Mouse (Mus musculus) lung, postnatal 14 days (tissue): Measurements from ENCODE around the gene Ncam1.

Source experiments
- DNase-seq: peaks from one replicate; pipeline ENCODE4 v3.0.0; 2021

Gene Ncam1

DNA sequence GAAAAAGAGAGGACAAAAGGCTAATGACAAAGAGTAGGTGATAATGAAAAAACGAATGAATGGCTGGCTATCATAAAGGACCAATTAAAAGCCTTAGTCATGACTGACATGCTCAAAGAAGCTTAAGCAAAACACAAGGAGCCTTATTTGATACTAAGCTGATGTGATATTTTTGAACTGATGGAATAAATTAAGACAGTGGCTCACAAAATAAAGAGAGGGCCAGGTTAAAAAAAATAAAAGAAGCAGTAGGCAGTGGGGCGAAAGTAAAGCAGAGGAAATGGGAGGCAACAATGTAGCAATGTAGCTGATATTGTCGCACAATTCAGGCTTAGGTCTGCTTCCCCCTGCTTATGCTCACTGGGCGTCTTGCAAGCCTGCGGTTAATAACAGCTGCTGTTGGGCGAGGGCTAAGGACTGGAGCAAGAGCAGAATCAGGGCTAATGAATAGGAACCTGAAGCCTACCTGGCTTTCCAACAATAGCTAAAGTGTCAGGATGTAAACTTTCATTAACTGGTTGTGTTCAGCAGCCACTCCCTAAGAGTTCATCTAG lies 126.0 kb downstream of the Ncam1 start:
- DNase-seq: no peak

DNA sequence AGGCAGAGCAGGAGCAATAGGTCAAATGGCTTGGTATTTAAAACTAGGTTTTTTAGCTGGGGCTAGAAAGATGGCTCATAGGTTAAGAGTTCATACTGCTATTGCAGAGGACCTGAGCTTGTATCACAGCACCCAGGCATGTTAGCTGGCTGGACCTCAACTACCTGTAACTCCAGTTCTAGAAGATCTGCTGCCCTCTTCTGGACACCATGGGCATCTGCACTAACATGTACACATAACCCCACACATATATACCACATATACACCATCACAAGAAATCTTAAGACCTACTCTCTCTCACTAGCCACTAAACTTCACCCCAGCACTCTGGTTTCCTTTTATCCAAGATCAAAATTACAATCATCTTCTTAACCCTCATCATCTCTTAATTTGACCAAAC lies 131.7 kb downstream of the Ncam1 start:
- no peak for DNase-seq

DNA sequence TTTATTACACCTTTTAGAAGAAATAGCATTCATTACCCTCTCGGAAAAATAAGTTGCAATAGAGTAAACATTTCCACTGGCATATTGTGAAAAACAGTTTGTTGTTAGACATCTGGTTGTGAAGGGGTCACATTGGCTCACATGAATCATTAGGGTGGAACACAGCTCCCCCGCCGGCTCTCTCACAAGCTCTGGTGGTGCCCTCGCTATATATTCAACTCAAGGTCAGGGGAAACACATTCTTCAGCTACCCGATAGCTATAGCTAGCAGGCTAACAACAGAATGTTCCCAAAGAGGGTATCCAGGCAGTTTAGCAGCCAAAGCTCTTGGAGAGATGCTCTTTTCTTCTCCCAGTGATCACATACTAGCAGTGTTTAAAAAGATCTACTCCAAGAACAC lies 133.4 kb downstream of the Ncam1 start:
- no peak for DNase-seq

DNA sequence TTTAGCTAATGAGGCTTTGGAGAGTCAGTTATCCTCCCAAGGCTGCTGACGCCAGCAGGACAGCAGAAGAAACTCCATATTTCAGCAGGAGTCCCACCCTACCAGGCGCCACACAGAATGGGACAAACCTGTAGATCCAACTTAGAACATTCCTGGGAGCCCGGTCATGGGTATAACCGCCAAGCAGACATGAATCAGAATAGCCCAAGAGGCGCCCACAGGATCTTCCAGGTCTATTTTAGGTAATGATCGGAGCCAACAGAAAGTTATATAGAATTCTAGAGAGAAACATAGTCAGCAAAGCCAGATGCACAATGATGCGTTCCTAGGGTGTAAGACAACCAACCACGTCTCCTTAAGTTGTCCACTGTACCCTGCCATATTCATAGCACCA lies 134.8 kb downstream of the Ncam1 start:
- no peak for DNase-seq

DNA sequence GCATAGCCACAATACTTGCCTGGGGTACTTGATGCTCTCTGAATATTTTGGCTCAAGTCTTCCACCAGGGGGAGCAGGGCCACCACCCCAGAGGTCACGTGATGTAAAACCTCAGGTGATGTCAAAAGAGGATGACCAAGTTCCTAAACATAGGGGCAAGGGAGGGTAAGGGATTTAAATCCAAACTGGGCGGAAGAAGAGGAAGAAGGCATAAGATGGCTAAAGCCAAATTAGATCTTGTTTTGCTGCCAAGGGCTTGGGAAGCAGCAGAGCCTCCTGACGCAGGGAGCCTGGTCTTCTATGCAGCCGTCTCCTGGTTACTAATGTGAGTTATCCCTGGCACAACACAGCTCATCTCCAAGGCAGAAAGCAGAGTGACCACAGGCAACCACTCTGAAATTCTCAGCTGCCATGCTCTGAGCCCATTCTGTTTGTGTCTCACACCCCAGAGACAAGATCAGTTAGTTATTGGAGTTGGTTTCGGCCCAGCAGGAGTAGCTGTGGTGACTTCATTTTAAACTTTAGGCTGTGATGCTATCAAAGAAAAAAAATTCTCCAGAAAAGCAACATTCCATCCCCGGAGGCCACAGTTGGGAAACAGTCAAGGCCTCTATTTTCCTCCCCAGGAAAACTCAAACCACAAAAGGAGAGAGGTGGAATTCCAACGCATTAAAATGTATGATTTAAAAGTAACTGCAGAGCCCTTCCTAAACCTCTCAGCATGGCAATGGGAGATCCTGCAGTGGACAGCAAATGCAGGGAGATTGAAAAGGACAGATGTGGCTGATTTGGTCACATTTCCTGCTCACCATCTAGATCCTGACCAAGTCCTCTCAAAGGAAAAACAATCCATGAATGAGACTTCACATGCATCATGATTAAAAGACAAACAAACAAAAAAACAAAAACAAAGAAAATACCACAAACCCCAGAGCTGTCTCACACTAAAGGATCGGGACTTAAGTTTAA lies 135.5 kb downstream of the Ncam1 start:
- DNase-seq: peak; percentile 1

DNA sequence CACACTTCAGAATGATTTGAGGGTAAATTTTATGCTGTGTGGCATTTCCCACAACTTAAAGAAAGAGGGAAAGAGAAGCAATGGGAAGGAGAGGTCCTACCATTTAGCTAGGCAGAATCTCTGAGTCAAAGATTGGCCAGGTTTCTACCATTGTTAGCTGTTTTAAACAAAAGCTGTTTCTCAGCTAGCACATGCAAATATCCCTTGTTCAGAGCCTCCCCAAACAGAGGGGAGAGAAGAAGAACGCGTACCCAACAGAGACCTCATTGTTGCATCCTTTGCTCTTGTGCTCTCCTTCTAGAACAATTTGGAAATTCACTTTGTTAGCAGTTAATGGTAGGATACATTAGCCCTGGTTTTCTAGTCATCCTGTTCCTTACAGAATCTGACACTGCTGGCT lies 137.2 kb downstream of the Ncam1 start:
- DNase-seq: no peak

DNA sequence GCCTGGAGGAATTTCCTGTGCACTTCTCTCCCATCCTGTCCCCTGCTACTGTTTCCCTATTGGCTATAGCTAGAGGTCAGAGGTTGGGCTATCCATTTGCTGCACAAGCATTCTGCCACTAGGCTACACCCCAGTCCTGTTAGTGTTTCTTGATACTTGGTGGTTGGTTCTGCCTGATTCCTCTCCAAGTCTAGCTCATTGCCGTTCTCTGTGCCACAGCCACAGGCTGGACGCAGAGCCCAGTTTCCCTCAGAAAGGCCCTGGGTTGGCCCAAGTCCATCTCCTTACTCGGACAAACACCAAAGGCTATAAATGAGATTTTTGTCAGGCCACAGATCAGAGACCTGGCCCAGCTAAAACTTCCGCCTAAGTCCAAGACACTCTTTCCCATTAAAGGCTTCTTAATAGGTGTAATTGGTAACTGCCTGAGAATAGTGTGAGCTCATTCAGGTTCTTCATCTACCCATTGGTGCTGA lies 140.3 kb downstream of the Ncam1 start:
- DNase-seq: no peak

DNA sequence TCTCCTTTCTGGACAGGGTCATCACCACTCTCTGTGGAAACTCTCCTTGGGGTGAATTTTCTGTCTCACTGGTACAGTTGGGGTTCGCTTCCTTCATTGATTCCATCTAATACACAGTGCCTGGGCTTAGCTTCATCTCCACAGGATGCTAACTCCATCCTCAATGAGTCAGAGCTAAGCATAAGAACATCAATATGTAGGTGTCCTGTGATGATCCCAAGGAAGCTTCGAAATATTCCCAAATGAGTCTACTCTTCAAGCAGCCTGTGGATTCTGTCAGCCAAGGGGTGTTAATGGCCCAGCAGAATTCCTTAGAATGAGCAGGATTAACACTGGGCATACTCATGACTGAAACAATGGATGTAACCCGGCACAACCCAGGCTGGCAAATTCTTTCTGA lies 144.3 kb downstream of the Ncam1 start:
- DNase-seq: no peak

DNA sequence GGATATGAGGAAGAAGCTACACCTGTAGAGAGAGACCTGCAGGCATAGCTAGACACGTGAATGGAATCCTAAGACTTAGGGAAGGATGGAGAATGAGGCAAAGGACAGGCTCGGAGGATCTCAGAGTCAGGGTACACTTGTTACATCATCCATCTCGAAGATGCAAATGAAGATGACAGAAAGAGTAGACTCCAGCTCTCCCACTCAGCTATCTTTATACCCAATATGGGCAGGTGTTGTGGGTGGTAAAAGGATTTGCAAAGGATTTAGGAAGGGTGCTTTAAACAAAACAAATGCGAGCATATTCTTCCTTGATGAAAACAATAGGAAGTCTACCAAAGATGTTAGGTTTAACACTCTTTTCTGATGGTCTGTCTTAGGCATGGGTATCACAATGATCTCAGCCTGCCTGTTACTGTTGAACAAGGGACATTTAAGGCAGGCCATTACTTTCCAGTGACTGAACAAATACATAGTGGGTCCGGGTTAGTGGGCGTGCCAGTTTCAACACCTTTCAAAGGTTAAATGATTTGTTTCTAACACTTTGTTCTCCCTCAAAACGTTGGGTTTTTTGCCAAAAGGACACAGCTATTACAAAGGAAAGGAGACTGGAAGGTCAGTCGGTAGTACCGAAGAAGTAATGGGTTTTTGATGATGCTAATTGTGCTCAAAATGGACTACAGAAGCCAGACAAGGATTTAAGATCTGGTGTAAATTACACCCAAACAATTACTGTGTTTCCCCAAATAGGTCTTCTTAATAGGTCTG lies 145.1 kb downstream of the Ncam1 start:
- DNase-seq: no peak

DNA sequence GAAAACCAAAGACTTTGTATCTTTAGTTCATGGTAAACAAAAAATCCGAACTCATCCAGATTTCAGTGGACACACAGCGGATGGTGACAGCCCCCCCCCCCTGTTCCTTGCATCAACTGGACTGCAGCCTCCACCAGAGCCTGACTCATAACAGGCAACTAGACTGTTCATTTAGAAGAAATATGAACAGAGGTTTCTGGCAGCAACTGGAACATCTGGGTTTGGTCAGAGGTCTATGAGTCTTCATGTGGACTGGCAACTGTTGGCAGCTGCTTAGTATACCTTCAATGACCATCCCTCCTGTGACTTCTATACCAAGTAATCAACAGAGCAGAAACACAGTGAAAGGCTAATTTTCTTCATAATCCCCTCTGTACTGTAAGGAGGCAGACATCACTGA lies 154.4 kb downstream of the Ncam1 start:
- no peak for DNase-seq

DNA sequence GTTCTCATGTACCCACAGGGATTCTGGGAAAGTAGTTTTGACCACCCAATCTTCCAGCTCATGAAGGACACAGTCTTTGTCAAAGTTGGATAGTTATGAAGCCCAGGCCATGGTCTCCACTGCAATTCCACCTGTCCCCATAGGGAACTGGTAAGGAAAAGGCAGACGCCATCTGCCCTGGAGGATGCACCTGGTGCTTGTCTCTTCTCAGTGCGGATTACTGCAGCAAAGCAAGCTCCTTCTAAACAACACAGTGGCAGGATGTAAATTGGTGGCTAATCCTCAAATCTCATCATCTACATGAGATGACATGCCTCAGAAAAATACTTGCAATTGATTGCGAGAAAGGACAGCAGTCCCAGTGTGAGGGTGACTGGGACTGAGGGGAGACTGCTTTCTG lies 158.0 kb downstream of the Ncam1 start:
- DNase-seq: no peak

DNA sequence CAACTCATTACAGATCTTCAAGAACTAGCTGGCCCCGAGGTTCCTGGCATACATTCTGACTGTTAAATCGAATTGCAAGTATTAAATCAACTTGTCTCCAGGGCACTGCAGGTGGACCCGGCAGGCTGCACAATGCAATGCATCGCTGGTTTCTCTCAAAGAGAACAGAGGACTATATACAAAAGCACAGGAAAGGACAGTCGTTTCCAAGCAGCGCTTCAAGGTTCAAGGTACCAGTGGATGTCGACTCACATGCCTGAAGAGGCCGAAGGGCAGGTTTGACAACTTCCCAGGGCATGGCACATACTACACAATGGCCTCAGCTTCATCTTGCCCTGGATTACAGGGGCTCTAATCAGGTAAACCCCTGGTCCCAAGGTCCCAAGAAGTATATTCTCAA lies 158.6 kb downstream of the Ncam1 start:
- DNase-seq: no peak

DNA sequence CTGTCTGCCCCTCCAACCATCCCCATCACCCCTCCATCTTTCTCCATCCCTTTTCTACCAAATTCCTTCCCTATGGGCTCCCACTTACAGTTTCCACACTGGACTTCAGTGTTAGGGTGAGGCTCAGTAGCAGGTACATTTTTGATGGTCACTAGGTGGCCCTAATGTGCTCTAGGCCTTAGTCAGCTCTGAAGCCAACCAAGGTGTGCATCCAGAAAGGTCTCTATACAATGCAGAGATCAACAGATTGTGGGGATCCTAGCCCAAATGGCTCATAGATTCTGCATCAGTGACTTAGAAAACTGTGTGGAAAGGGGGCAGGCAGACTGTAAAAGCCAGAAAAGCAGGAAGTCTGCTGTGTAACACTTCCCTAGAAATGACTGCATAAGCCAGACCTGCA lies 160.8 kb downstream of the Ncam1 start:
- no peak for DNase-seq

DNA sequence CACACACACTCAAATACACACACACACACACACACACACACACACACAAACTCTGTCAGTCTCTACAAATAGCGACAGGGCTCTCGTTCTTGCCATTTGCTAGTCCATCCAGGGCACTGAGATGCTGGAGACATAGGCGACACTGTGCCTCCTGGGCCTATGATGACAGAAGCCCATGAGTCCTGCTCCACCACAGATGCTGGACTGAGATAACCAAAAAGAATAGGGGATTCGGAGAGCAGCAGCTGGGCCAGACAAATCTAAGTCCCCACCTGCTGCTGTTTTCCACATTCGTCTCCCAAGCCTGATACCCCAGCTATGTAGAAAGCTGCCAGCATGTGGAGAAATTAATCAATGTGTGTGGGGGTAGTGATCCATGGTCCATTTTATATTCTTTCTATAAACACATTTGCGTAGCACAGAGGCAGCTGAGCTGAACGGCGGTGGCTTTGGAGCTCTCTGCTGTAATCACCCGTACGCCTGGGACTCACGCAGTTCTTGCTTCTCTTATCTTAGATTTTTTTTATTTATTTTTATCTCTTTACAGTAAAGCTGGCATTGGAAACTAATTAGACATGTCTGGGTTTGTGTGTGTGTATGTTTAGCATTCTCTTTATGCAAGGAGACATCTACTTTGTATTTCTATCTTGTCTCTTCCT lies 162.9 kb downstream of the Ncam1 start:
- DNase-seq: no peak

DNA sequence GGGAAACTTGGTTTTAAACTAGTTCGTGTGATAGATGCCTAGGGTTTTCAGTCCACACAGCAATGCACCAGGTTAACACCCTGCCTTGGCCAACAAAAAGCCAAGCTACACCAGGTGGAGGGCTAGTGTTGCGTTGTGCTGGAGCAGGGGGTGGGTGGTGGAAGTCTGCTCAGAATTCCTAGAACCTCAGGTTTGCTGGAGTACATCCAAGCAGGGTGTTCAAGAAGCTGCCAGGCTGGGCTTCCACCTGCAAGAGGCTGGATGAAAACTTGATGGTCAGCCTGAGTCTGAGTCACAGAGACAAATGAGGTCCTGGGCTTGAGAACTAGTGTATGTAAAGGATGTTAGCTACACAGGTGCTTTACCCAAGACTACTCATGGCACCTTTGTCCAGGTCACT lies 166.1 kb downstream of the Ncam1 start:
- no peak for DNase-seq

DNA sequence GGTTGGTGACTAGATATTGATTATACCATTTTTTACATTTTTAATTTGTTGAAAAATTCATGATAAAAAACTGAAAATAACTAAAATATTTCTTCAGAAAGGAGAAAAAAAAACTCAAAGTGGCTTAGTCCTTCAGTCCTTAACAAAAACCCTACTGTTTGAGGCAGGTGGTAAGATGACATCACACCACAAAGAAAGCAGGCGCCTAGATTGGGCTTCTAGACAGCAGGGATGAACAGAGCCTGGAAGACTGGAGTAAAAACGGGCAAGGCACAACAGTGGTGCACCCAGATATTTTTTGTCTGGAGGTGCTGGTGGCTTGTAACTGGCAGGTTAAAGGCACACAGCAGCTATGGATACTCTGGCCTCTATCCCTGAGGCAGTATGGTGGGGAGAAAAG lies 168.4 kb downstream of the Ncam1 start:
- no peak for DNase-seq

DNA sequence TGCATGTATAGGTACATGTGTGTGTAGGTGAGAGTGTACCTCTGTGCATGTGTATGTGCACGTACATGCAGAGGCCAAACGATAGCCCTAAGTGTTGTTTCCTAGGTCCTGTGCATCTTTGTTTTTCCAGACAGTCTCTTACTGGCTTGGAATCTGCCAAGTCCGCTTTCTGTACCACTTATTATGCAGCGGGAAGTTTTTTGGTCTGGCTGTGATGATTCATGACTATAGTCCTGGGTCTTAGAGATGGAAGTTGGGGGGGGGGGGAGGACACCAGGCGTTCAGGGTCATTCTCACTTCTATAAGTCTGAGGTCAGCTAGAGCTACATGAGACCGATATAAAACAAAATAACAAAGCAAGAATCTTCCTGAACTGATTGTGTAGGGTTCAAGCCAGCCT lies 173.8 kb downstream of the Ncam1 start:
- DNase-seq: no peak

DNA sequence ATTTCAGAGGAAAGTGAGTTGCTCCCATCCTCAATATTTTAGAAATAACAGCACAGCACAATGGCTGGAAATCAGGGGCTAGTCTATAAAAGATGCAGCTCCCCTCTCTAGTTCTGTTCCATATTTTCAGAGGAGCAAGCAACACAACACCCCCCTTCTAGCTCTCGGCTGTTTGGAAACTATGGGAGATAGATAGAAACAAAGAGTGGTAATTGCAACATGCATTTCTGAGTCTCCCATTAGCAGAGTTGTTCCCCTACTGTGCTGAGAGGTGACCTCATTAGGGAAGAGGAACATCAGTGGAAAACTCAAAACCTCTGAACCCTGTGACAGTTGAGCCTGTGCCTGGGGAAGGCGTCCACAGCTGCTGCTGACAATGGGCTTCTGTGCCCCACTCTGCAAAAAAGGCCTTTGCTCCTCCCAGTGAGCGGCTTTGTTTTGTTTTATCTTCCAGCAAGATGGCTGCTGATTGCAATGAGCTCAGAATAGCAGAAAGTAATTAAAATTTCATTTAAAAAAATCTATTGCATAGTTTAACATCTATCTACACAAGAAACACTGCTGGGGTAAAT lies 174.7 kb downstream of the Ncam1 start:
- no peak for DNase-seq

DNA sequence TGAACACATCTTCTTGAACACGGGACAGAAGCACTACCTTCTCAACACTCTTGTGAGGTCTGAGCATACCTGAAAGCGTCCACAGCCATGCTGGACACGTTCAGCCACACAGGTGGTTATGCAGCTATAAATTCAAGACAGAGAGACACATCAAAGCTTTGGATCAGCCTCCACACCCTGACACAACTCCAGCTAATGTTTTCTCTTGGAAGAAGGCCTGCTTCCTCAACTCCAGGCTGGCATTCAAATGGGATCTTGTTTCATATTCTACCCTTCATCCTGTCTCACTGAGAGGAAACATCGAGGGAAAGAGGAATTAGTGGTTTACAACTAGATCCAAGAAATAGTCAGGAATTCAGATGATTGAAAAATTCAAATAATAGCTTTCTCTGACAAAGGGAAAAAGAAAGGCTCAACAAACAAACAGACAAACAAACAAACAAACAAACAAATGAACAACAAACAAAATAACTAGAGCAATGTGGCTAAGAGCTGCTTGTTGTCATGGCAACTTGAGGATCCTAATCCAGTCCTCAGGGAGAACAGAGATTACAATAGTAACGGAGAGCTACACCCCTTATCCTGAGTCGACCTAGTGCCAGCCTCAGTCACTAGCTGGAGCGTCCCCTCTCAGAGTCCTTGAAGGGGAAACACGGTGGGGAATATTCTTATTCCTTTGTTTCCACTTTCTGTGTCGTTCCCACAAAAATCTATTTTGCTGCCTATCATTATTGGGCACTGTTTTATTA lies 175.6 kb downstream of the Ncam1 start:
- DNase-seq: no peak

DNA sequence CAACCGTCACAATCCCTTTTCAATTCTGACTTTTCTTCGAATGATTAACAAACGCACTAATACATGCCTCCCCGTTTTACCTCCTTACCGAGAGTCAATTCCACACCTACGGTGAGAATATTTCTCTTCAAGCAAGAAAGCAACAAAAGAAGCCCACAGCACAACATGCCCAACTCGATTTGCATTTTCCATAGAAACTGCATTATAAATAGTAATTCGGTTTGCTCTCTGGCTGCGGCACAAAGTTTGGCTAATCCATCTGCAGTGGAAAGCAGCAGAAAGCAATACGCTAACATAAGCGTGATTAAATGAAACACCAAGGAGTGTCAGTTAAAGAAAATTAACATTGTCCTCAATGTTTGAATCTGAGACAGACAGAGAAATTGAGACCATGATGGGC lies 177.0 kb downstream of the Ncam1 start:
- no peak for DNase-seq

DNA sequence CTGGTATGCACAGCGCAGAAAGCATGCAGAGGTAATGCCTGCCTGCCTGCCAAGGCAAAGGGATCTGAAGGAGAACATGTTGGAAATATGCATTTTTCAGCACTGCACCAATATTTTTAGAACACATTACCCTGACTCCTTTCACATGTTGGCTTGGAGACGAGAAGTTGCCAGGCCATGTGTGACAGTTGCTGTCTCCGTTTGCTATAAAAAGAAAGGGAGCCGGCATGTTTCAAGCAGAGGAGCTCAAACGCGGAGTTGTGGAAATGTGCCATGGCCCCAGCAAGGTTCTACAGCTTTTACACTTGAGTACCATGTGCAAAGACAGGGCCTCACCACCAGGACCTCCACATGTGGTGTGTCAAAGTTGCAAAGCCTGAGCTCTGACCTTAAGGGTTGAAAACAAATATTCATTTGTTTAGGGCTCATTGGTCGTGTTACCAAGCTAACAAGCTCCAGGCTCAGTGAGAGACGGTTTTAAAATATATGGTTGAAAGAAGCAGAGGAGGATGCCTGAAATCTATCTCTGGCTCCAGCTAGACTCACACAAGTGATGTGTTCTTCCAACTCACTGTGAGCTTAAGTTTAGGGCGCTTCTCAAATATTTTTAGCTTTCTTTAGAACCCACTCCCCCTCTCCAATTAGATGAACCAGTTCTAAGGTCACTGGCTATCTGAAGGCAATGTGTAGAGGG lies 179.9 kb downstream of the Ncam1 start:
- DNase-seq: no peak

DNA sequence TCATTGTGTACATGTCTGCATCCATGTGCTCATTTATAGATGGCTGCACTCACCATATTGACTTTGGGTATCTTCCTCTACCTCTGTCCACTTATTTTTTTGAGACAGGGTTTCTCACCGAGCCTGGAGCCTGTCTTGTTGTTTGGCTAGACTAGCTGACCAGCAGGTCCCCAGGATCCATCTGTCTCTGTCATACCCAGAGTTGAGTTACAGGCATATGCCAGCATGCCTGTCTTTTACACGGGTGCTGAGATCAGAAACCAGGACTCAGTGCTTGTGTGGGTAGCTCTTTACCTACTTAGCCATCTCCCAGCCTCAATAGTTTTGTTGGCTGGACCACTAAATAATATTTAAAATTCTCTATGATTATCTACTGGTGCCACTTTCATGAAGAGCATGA lies 180.5 kb downstream of the Ncam1 start:
- DNase-seq: no peak
